Mouse (Mus musculus): ENCODE measurements around the gene Tmem120b.

The Tmem120b gene

GRCm38 (mm10) chr5:123098487-123098886, 30.3 kb downstream of the Tmem120b start:
- ChIA-PET CTCF (interaction anchor here in 2 of 4 experiments (0.5 to 1.4 kb wide), 3 partner anchors 34 to 182 kb away, joined by 3 to 4 read pairs (median 3); partner anchors contain the start of gene Rhof (in 2 of the 2)), POLR2A (no interaction called here)

GRCm38 (mm10) chr5:123102376-123102775, 34.2 kb downstream of the Tmem120b start:
- ChIA-PET POLR2A (no interaction called here), CTCF (no interaction called here)

- POLR2A ChIA-PET = no interaction called here
- CTCF ChIA-PET = no interaction called here
Observed at GRCm38 (mm10) chr5:123103556-123103955, 35.3 kb downstream of the Tmem120b start.

GRCm38 (mm10) chr5:123104769-123105168, 36.6 kb downstream of the Tmem120b start:
- ChIA-PET CTCF (interaction anchor here in 1 of 4 experiments (0.9 kb wide), 1 partner anchor 169 kb away, joined by 3 read pairs; no protein-coding TSS in a partner anchor), POLR2A (no interaction called here)

GRCm38 (mm10) chr5:123109452-123110203, 41.4 kb downstream of the Tmem120b start:
- CTCF ChIA-PET = interaction anchor here in 2 of 4 experiments (0.5 to 1.6 kb wide), 6 partner anchors 23 to 167 kb away, joined by 3 to 11 read pairs (median 4); partner anchors contain the start of gene Rhof (in 1 of the 2)

GRCm38 (mm10) chr5:123110296-123110721, 42.1 kb downstream of the Tmem120b start:
- POLR2A ChIA-PET = interaction anchor here in 3 of 4 experiments (0.7 to 2.3 kb wide), 5 partner anchors 10 to 155 kb away, joined by 3 to 13 read pairs (median 3); no protein-coding TSS in a partner anchor

More at GRCm38 (mm10) chr5:123109452-123110203, 41.4 kb downstream of the Tmem120b start:
- POLR2A ChIA-PET = interaction anchor here in 3 of 4 experiments (0.8 to 1.5 kb wide), 4 partner anchors 9 to 25 kb away, joined by 3 read pairs; no protein-coding TSS in a partner anchor

GRCm38 (mm10) chr5:123114109-123114508, 45.9 kb downstream of the Tmem120b start:
- POLR2A ChIA-PET = interaction anchor here in 3 of 4 experiments (0.6 to 1.4 kb wide), 5 partner anchors 14 to 93 kb away, joined by 3 read pairs; no protein-coding TSS in a partner anchor
- CTCF ChIA-PET = interaction anchor here in 3 of 4 experiments (0.7 to 4.0 kb wide), 9 partner anchors 18 to 57 kb away, joined by 3 to 22 read pairs (median 4); partner anchors contain the start of gene Rhof (in 2 of the 3)

More at GRCm38 (mm10) chr5:123110296-123110721, 42.1 kb downstream of the Tmem120b start:
- CTCF ChIA-PET = interaction anchor here (0.6 to 1.6 kb wide), 6 partner anchors 22 to 217 kb away, joined by 3 to 6 read pairs (median 4); partner anchors contain the start of genes Rhof (in 2 of the 4) and Tmem120b (in 1 of the 4)

- POLR2A ChIA-PET = interaction anchor here in 3 of 4 experiments (0.6 to 1.4 kb wide), 7 partner anchors 14 to 43 kb away, joined by 3 read pairs; no protein-coding TSS in a partner anchor
- CTCF ChIA-PET = interaction anchor here (0.5 to 4.0 kb wide), 15 partner anchors 11 to 256 kb away, joined by 3 to 22 read pairs (median 4); partner anchors contain the start of gene Rhof (in 2 of the 4)
Observed at GRCm38 (mm10) chr5:123114924-123115323, 46.7 kb downstream of the Tmem120b start.

GRCm38 (mm10) chr5:123116080-123116479, 47.9 kb downstream of the Tmem120b start:
- POLR2A ChIA-PET = interaction anchor here in 3 of 4 experiments (0.6 to 1.5 kb wide), 7 partner anchors 9 to 56 kb away, joined by 3 to 7 read pairs (median 3); partner anchors contain the start of gene Rhof (in 1 of the 3)
- CTCF ChIA-PET = interaction anchor here (0.6 to 4.0 kb wide), 15 partner anchors 11 to 956 kb away, joined by 3 to 22 read pairs (median 5); partner anchors contain the start of genes Rhof (in 2 of the 4) and Tmem120b (in 1 of the 4)

GRCm38 (mm10) chr5:123117257-123117656, 49.0 kb downstream of the Tmem120b start:
- ChIA-PET POLR2A (interaction anchor here in 2 of 4 experiments (1.5 to 2.0 kb wide), 2 partner anchors 9 to 23 kb away, joined by 3 to 5 read pairs; no protein-coding TSS in a partner anchor), CTCF (interaction anchor here in 3 of 4 experiments (0.6 to 4.0 kb wide), 6 partner anchors 16 to 354 kb away, joined by 3 to 22 read pairs (median 8); partner anchors contain the start of gene Rhof (in 1 of the 3))

GRCm38 (mm10) chr5:123117773-123118172, 49.6 kb downstream of the Tmem120b start:
- CTCF ChIA-PET = interaction anchor here in 2 of 4 experiments (0.9 to 1.0 kb wide), 2 partner anchors 14 to 54 kb away, joined by 3 read pairs; partner anchors contain the start of gene Rhof (in 1 of the 2)
- POLR2A ChIA-PET = interaction anchor here in 2 of 4 experiments (2.0 to 2.1 kb wide), 2 partner anchors 9 to 32 kb away, joined by 5 to 6 read pairs; no protein-coding TSS in a partner anchor

- ChIA-PET CTCF (interaction anchor here (0.5 to 4.8 kb wide), 13 partner anchors 9 to 570 kb away, joined by 3 to 48 read pairs (median 4); partner anchors contain the start of gene Rhof (in 3 of the 4)), POLR2A (interaction anchor here in 3 of 4 experiments (0.9 to 6.1 kb wide), 8 partner anchors 8 to 35 kb away, joined by 3 to 59 read pairs (median 5); partner anchors contain the start of gene Rhof (in 2 of the 3))
Observed at GRCm38 (mm10) chr5:123118826-123119225, 50.6 kb downstream of the Tmem120b start.

- ChIA-PET POLR2A (interaction anchor here (0.5 to 6.1 kb wide), 35 partner anchors 9 to 1231 kb away, joined by 3 to 59 read pairs (median 4); partner anchors contain the start of genes Rhof (in 4 of the 4), Orai1 (in 1 of the 4) and Psmd9 (in 1 of the 4)), CTCF (interaction anchor here (0.6 to 4.8 kb wide), 27 partner anchors 11 to 229 kb away, joined by 3 to 48 read pairs (median 5); partner anchors contain the start of gene Rhof (in 4 of the 4))
Observed at GRCm38 (mm10) chr5:123120624-123121215, 52.5 kb downstream of the Tmem120b start.

- CTCF ChIA-PET = interaction anchor here (0.5 to 4.8 kb wide), 28 partner anchors 10 to 1771 kb away, joined by 3 to 48 read pairs (median 4); partner anchors contain the start of genes Rhof (in 4 of the 4), Psmd9 (in 2 of the 4), Anapc5 (in 1 of the 4) and Setd1b (in 1 of the 4)
- POLR2A ChIA-PET = interaction anchor here in 2 of 4 experiments (0.9 to 6.1 kb wide), 10 partner anchors 11 to 49 kb away, joined by 3 to 59 read pairs (median 9); partner anchors contain the start of gene Rhof (in 2 of the 2)
Observed at GRCm38 (mm10) chr5:123122181-123122580, 54.0 kb downstream of the Tmem120b start.

GRCm38 (mm10) chr5:123125105-123125504, 56.9 kb downstream of the Tmem120b start:
- POLR2A ChIA-PET = interaction anchor here in 1 of 4 experiments (1.5 kb wide), 1 partner anchor 33 kb away, joined by 3 read pairs; no protein-coding TSS in a partner anchor

GRCm38 (mm10) chr5:123125638-123126406, 57.6 kb downstream of the Tmem120b start:
- POLR2A ChIA-PET = interaction anchor here in 2 of 4 experiments (1.0 to 2.0 kb wide), 5 partner anchors 7 to 46 kb away, joined by 3 to 7 read pairs (median 3); no protein-coding TSS in a partner anchor
- CTCF ChIA-PET = interaction anchor here in 3 of 4 experiments (0.6 to 4.5 kb wide), 8 partner anchors 11 to 252 kb away, joined by 3 to 18 read pairs (median 4); no protein-coding TSS in a partner anchor

More at GRCm38 (mm10) chr5:123125105-123125504, 56.9 kb downstream of the Tmem120b start:
- CTCF ChIA-PET = interaction anchor here in 2 of 4 experiments (0.6 to 1.2 kb wide), 2 partner anchors 7 to 13 kb away, joined by 3 to 4 read pairs; partner anchors contain the start of gene Rhof (in 1 of the 2)
